Mouse (Mus musculus) hindbrain, postnatal 0 days (tissue): ENCODE data around the gene Aox2. TPM values are rescaled to one million over a fixed set of nuclear protein-coding genes. Genes with fewer than 3 reads are reported as not detected.

Experiments
- ATAC-seq: fragments of 200-750 bp; cut with Nextera tagmentation; 2 replicates; pipeline ENCODE4 v1.8.0; 2017; ENCODE audit warnings: mild to moderate bottlenecking, moderate TSS enrichment, moderate library complexity
- DNase-seq: peaks from one replicate; pipeline ENCODE4 v3.0.0-alpha.2; 2015; ENCODE audit warnings: low spot score
- H3K27ac ChIP-seq: fragments of 300-500 bp; sonication (generic); 2 replicates; pipeline ENCODE4 v1.5.1; 2014; ENCODE audit warnings: mild to moderate bottlenecking
- H3K27me3 ChIP-seq: fragments of 300-500 bp; sonication (generic); 2 replicates; pipeline ENCODE4 v1.6.1; 2014; ENCODE audit warnings: low read length, mixed read lengths; ENCODE audit not compliant: insufficient read depth
- H3K36me3 ChIP-seq: fragments of 300-500 bp; sonication (generic); 2 replicates; pipeline ENCODE4 v1.6.1; 2014; ENCODE audit warnings: low read length, mixed read lengths; ENCODE audit not compliant: insufficient read depth
- H3K4me1 ChIP-seq: fragments of 300-500 bp; sonication (generic); 2 replicates; pipeline ENCODE4 v1.6.1; 2014; ENCODE audit warnings: antibody characterized with exemption, low read length, mixed read lengths; ENCODE audit not compliant: insufficient read depth
- H3K4me2 ChIP-seq: fragments of 300-500 bp; sonication (generic); 2 replicates; pipeline ENCODE4 v1.6.1; 2014; ENCODE audit warnings: low read depth, mild to moderate bottlenecking, low read length, moderate library complexity, mixed read lengths
- H3K4me3 ChIP-seq: fragments of 300-500 bp; sonication (generic); 2 replicates; pipeline ENCODE4 v1.5.1; 2014; ENCODE audit warnings: low read length
- H3K9ac ChIP-seq: fragments of 300-500 bp; sonication (generic); replicated peaks from 2 replicates; pipeline ENCODE4 v1.6.1; 2014; ENCODE audit warnings: mild to moderate bottlenecking, low read length, moderate library complexity, mixed read lengths
- H3K9me3 ChIP-seq: fragments of 300-500 bp; sonication (generic); 2 replicates; pipeline ENCODE4 v1.6.1; 2016; ENCODE audit warnings: low read length, mixed read lengths
- CTCF ChIP-seq: IDR thresholded peaks from 2 replicates; pipeline ENCODE4 v1.5.1; 2016; ENCODE audit warnings: antibody characterized with exemption, control low read depth, low read depth
- whole genome bisulfite sequencing: fragments of 180-500 bp; shearing (Covaris S2); extraction: QIAGEN DNeasy Blood & Tissue Kit; methylation state at CpG from one replicate; pipeline ENCODE4 v1.1.7; 2014; 5-methylcytosine and 5-hydroxymethylcytosine counted together
- polyA plus RNA-seq: library from polyadenylated mRNA; unstranded; fragments of >200 nt; fragmentation: Nextera tagmentation; extraction: Ambion mirVana; gene quantifications from 2 replicates; pipeline ENCODE4 v1.2.1, GENCODE M21; 2015
- total RNA-seq: library from RNA; depleted of rRNA; stranded (reverse); fragments of >200 nt; gene quantifications from 2 replicates; pipeline ENCODE4 v1.2.3, GENCODE M21; 2014

The Aox2 gene
- total and polyA plus RNA-seq, 2 experiments from 2014 or later = 0.03 TPM; not detected in 1

GRCm38 (mm10) chr1:58298347-58298746 is 20.2 kb downstream of the Aox2 start:
- Histone ChIP-seq H3K9me3 (no peaks in the 10 kb centered on the region), H3K36me3 (no peaks in the 10 kb centered on the region), H3K27ac (no peak overlapping the region), H3K27me3 (no peaks in the 10 kb centered on the region), H3K4me3 (no peak overlapping the region), H3K4me2 (no peak overlapping the region), H3K9ac (no peak overlapping the region), H3K4me1 (no peaks in the 10 kb centered on the region)
- ATAC-seq (no peak), DNase-seq (no peak)
- 78% methylated on average over 6 of the region's 6 CpGs for WGBS
- no peak for TF ChIP-seq CTCF

GRCm38 (mm10) chr1:58301073-58301472 is 22.9 kb downstream of the Aox2 start:
- no peak overlapping the region for H3K4me3 ChIP-seq
- H3K9me3 ChIP-seq = no peaks in the 10 kb centered on the region
- H3K27ac ChIP-seq = no peak overlapping the region
- 96% methylated on average over 7 of the region's 7 CpGs for WGBS
- H3K4me2 ChIP-seq = no peak overlapping the region
- no peak for ATAC-seq
- H3K27me3 ChIP-seq = no peaks in the 10 kb centered on the region
- no peaks in the 10 kb centered on the region for H3K4me1 ChIP-seq
- no peaks in the 10 kb centered on the region for H3K36me3 ChIP-seq
- no peak overlapping the region for H3K9ac ChIP-seq
- TF ChIP-seq CTCF = no peak
- no peak for DNase-seq

GRCm38 (mm10) chr1:58302015-58302414 is 23.9 kb downstream of the Aox2 start:
- DNase-seq = no peak
- H3K27me3 ChIP-seq = no peaks in the 10 kb centered on the region
- no peak overlapping the region for H3K9ac ChIP-seq
- no peak overlapping the region for H3K4me2 ChIP-seq
- 83% methylated on average over 6 of the region's 6 CpGs for WGBS
- H3K9me3 ChIP-seq = no peaks in the 10 kb centered on the region
- no peak overlapping the region for H3K27ac ChIP-seq
- no peak overlapping the region for H3K4me3 ChIP-seq
- H3K36me3 ChIP-seq = no peaks in the 10 kb centered on the region
- ATAC-seq = no peak
- TF ChIP-seq CTCF = no peak
- H3K4me1 ChIP-seq = no peaks in the 10 kb centered on the region

- no peaks in the 10 kb centered on the region for H3K27me3 ChIP-seq
- DNase-seq = no peak
- 91% methylated on average over 6 of the region's 6 CpGs for WGBS
- H3K9ac ChIP-seq = no peak overlapping the region
- H3K36me3 ChIP-seq = no peaks in the 10 kb centered on the region
- H3K27ac ChIP-seq = no peak overlapping the region
- H3K4me3 ChIP-seq = no peak overlapping the region
- TF ChIP-seq CTCF = no peak
- no peaks in the 10 kb centered on the region for H3K9me3 ChIP-seq
- no peaks in the 10 kb centered on the region for H3K4me1 ChIP-seq
- no peak overlapping the region for H3K4me2 ChIP-seq
- ATAC-seq = no peak
These were observed 24.9 kb downstream of the Aox2 start for GRCm38 (mm10) chr1:58303009-58303408.

- Histone ChIP-seq H3K9ac (no peak overlapping the region), H3K9me3 (no peaks in the 10 kb centered on the region), H3K4me2 (no peak overlapping the region), H3K4me1 (no peaks in the 10 kb centered on the region), H3K27me3 (no peaks in the 10 kb centered on the region), H3K27ac (no peak overlapping the region), H3K4me3 (no peak overlapping the region), H3K36me3 (no peaks in the 10 kb centered on the region)
- WGBS = 81% methylated on average over 4 of the region's 4 CpGs
- ATAC-seq (no peak), DNase-seq (no peak)
- TF ChIP-seq CTCF = no peak
These were observed 25.6 kb downstream of the Aox2 start for GRCm38 (mm10) chr1:58303726-58304125.

GRCm38 (mm10) chr1:58304296-58304695 is 26.2 kb downstream of the Aox2 start:
- Histone ChIP-seq H3K27me3 (no peaks in the 10 kb centered on the region), H3K4me2 (no peak overlapping the region), H3K36me3 (no peaks in the 10 kb centered on the region), H3K9me3 (no peaks in the 10 kb centered on the region), H3K4me3 (no peak overlapping the region), H3K4me1 (no peaks in the 10 kb centered on the region), H3K27ac (no peak overlapping the region), H3K9ac (no peak overlapping the region)
- DNase-seq = no peak
- no peak for TF ChIP-seq CTCF
- 39% methylated on average over 12 of the region's 12 CpGs for WGBS
- no peak for ATAC-seq

GRCm38 (mm10) chr1:58307181-58307580 is 29.1 kb downstream of the Aox2 start:
- Histone ChIP-seq H3K4me3 (no peak overlapping the region), H3K9ac (no peak overlapping the region), H3K36me3 (no peaks in the 10 kb centered on the region), H3K27me3 (no peaks in the 10 kb centered on the region), H3K27ac (no peak overlapping the region), H3K4me2 (no peak overlapping the region), H3K4me1 (no peaks in the 10 kb centered on the region), H3K9me3 (no peaks in the 10 kb centered on the region)
- no peak for TF ChIP-seq CTCF
- ATAC-seq (no peak), DNase-seq (no peak)
- 92% methylated on average over 8 of the region's 8 CpGs for WGBS

GRCm38 (mm10) chr1:58308594-58308993 is 30.5 kb downstream of the Aox2 start:
- 88% methylated on average over 8 of the region's 8 CpGs for WGBS
- Histone ChIP-seq H3K27me3 (no peaks in the 10 kb centered on the region), H3K4me1 (no peaks in the 10 kb centered on the region), H3K9ac (no peak overlapping the region), H3K9me3 (no peaks in the 10 kb centered on the region), H3K36me3 (no peaks in the 10 kb centered on the region), H3K4me3 (no peak overlapping the region), H3K27ac (no peak overlapping the region), H3K4me2 (no peak overlapping the region)
- no peak for ATAC-seq
- no peak for TF ChIP-seq CTCF
- DNase-seq = no peak
